Mouse (Mus musculus) hematopoietic stem cell, adult 5-6 weeks (primary cell): ENCODE measurements around the gene Tex264. TPM values are rescaled to one million over a fixed set of nuclear protein-coding genes. Genes with fewer than 3 reads are reported as not detected.
"Not testable (repeated sequence)": the region's sequence is repeated elsewhere in the genome, so short reads cannot be mapped to it uniquely, and the experiment has no call there.

Experiments used
- ATAC-seq, 2 experiments: fragments of 125-278 bp in 1 of 2; replicated peaks in 1 of 2; 2 replicates each; pipeline ENCODE4 v1.8.0; 2016 to 2017; ENCODE audit warnings: inconsistent platforms in 2 of 2, mild to moderate bottlenecking in 2 of 2, moderate number of reproducible peaks in 2 of 2, low read depth in 1 of 2, moderate TSS enrichment in 1 of 2; ENCODE audit not compliant: low FRiP score in 2 of 2, poor library complexity in 2 of 2, severe bottlenecking in 2 of 2, insufficient read depth in 1 of 2, low TSS enrichment in 1 of 2
- total RNA-seq: library from RNA; stranded (forward); fragments of 172-1452, 232-1000 nt; gene quantifications from 2 replicates; pipeline ENCODE4 v1.2.3, GENCODE M21; 2017

Tex264 gene
- total RNA-seq, 1 experiment from 2014 or later: 13.9 TPM

GRCm38 (mm10) chr9:106627796-106628195 lies 57.9 kb downstream of the Tex264 start:
- not testable (repeated sequence) for ATAC-seq

DNA sequence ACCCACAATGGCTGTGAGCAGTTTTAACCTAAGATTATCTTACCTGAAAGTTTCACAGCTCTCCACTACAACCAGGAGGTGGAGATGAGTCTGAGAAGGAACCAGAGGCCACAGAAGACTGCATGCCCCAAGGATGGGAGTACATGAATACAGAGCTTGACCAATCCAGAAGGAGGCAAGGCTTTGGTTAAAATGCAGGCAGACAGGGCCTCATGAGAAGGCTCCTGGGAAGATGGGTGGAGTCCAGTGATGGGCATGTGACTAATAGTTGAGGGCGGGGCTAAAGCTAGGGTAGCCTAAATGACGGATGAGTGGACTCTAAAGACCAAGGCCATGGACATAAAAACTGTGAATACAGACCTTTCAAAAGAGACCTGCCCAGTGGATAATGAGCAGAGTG lies 59.4 kb downstream of the Tex264 start, which contains the start of gene Iqcf6:
Gene Iqcf6, plus strand, starts transcription at position 301 of the 400 bp plus-strand sequence.
- no peak for ATAC-seq

GRCm38 (mm10) chr9:106617496-106617895 lies 68.2 kb downstream of the Tex264 start:
- no peak for ATAC-seq

- no peak for ATAC-seq
These were observed 69.4 kb downstream of the Tex264 start for GRCm38 (mm10) chr9:106616306-106616705.

DNA sequence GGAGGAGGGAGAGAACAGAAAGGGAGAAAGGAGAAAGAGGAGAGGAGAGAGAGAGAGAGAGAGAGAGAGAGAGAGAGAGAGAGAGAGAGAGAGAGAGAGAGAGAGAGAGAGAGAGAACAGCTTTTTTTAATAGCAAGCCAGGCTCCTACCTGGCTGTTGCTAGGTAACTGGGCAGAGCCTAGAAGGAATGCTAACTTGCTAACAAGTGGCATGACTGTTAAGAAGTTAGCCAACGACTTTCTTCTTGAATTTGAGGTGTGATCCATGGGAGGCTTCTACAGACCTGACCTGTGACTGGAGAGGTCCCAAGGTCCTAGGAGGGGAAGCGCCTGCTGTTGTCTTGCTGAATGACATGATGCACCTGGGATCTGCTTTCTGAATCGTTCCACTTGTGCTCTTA lies 71.1 kb downstream of the Tex264 start:
- no peak for ATAC-seq

DNA sequence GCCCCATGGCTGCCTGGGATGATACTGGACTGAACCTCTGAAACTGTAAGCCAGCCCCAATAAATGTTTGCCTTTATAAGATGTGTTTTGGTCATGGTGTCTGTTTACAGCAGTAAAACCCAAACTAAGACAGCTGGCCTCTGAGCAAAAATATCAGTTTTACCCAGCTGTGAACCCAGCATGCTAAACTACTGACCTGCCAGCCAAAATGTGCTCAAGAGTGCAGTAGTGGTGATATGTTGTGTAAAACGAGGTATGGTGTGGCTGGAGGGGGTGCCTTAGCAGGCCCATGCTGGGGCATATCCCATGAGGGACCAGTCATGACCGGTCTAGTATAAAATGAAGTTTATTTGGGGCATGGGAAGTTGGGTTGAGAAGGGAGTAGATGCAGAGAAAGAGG lies 71.8 kb downstream of the Tex264 start:
- ATAC-seq: no peak

DNA sequence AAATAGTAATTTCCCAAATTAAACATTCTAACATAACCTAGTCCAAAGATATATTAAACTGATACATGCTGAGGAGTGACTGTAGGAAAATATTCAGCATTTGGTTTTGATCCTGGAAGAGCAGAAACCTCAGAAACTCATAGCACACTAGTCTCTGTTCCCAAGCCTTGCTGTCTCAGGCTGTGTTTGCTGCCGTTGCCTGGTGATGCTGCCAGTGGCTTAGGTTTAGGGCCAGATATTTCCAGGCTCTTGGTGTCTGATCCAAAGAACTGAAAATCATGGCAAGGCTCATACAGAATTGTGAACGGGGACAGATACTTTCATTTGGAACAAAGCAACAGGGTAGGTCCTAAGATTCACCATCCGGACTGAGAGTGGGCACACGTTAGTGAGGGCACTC lies 75.0 kb downstream of the Tex264 start:
- ATAC-seq: no peak

Other genes with a start within 250 kb of the Tex264 start
- 16.5 and 26.3 TPM in 2 replicates for gene Acy1, start 247.6 kb downstream of the Tex264 start, total RNA-seq
- 19.0 and 20.3 TPM in 2 replicates for gene Abhd14b, start 238.5 kb downstream of the Tex264 start, total RNA-seq
- gene Abhd14a, start 238.2 kb downstream of the Tex264 start, total RNA-seq: 22.5 and 32.4 TPM in 2 replicates
- 2.1 and 3.3 TPM in 2 replicates for gene Pcbp4, start 232.6 kb downstream of the Tex264 start, total RNA-seq
- not detected in 2 replicates for gene Gpr62, start 220.0 kb downstream of the Tex264 start, total RNA-seq
- 42.6 and 43.1 TPM in 2 replicates for gene Rrp9, start 210.0 kb downstream of the Tex264 start, total RNA-seq
- gene Parp3, start 209.0 kb downstream of the Tex264 start, total RNA-seq: 25.2 and 29.7 TPM in 2 replicates
- not detected in 2 replicates for gene Iqcf1, start 186.0 kb downstream of the Tex264 start, total RNA-seq
- gene Iqcf5, start 171.4 kb downstream of the Tex264 start, total RNA-seq: not detected in 2 replicates
- not detected in 2 replicates for gene Iqcf3, start 124.3 kb downstream of the Tex264 start, total RNA-seq
- gene Iqcf4, start 114.9 kb downstream of the Tex264 start, total RNA-seq: not detected in 2 replicates
- not detected in 2 replicates for gene Iqcf6, start 59.3 kb downstream of the Tex264 start, total RNA-seq
- not detected in 2 replicates for gene Grm2, start 29.8 kb downstream of the Tex264 start, total RNA-seq
- gene Rad54l2, start 103.3 kb upstream of the Tex264 start, total RNA-seq: 16.6 and 24.7 TPM in 2 replicates
- gene Dcaf1, start 135.9 kb upstream of the Tex264 start, total RNA-seq: 69.5 and 79.2 TPM in 2 replicates
- gene Rbm15b, start 201.5 kb upstream of the Tex264 start, total RNA-seq: 31.0 and 33.3 TPM in 2 replicates
- gene Manf, start 206.1 kb upstream of the Tex264 start, total RNA-seq: 152 and 154 TPM in 2 replicates